Mouse (Mus musculus): Measurements from ENCODE around the gene Ctnna2. TPM values are rescaled to one million over a fixed set of nuclear protein-coding genes. Genes with fewer than 3 reads are reported as not detected.

The Ctnna2 gene
- polyA plus RNA-seq, 1 experiment from 2014 or later, result 7.2 TPM

GRCm38 (mm10) chr6:77783342-77783741 is 196.2 kb downstream of the Ctnna2 start:
- Histone ChIP-seq H3K4me1 (replicated peaks) (no peaks in the 10 kb centered on the region), H3K9ac (no peak overlapping the region), H3K9me3 (no peaks in the 10 kb centered on the region), H3K27me3 (replicated peaks) (no peaks in the 10 kb centered on the region), H3K27ac (no peak overlapping the region), H3K36me3 (no peaks in the 10 kb centered on the region), H3K4me3 (replicated peaks) (no peak overlapping the region), H3K4me2 (replicated peaks) (no peak overlapping the region)
- ATAC-seq, result no peak
- 70% methylated on average over 3 of the region's 3 CpGs for WGBS

DNA sequence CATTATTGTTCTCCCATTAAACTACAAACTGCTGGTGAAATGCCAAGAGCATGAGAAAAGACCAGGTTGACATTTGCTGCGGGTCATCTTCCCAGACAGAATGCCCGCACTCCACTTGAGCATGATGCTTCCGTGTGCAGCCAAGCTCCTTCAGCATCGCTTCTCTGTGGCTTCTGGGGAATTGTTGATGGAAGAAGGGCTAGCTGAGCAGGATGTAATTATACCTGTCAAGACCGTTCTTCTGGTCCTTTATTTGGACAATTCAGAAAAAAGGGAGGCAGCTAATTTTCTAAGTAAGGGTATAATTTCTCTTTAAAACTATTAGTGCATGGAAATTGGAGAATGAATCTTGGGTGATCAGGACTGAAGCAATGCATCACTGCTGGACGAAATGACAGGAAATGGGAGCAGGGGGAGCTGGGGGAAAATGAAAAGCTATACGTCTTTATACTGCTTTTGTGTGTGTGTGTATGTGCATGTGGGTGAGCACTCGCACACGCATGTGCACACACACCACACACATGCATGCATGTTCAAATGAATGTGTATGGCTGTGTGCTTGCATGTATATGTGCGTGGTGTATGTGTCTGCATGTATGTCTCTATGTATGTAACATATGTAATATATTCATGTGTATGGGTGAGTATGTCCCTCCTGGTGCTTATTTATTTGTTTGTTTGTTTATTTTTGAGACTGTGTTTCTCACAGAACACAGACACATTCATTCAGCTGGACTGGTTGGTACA is 211.0 kb downstream of the Ctnna2 start:
- no peak overlapping the region for H3K4me2 ChIP-seq (replicated peaks)
- 81% methylated on average over 10 of the region's 10 CpGs for WGBS
- H3K9me3 ChIP-seq, result no peaks in the 10 kb centered on the region
- no peaks in the 10 kb centered on the region for H3K27me3 ChIP-seq (replicated peaks)
- no peak for ATAC-seq
- H3K27ac ChIP-seq, result no peak overlapping the region
- H3K36me3 ChIP-seq, result no peaks in the 10 kb centered on the region
- no peak overlapping the region for H3K4me3 ChIP-seq (replicated peaks)
- H3K4me1 ChIP-seq (replicated peaks), result no peaks in the 10 kb centered on the region
- H3K9ac ChIP-seq, result no peak overlapping the region

DNA sequence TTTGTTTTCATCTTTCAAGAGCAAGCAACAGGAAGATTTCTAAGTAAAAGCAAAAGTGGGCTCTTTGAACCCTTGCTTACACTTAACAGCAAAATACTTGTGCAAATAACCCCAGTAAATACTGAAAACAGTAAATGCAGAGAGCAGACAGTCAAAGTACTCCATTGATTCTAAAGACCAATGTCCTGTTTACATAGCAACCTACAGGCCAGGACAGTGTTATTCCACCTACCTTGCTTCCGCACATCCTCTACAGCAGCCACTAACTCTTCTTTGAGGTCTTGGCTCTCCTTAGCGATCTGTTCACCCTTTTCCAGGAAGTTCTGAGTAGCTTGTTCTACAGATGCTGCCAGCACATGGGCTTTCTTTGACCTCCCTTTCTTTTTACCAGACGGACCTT is 221.3 kb downstream of the Ctnna2 start:
- H3K27ac ChIP-seq, result no peak overlapping the region
- no peak overlapping the region for H3K4me2 ChIP-seq (replicated peaks)
- H3K27me3 ChIP-seq (replicated peaks), result no peaks in the 10 kb centered on the region
- no peaks in the 10 kb centered on the region for H3K36me3 ChIP-seq
- H3K4me3 ChIP-seq (replicated peaks), result no peak overlapping the region
- no peaks in the 10 kb centered on the region for H3K4me1 ChIP-seq (replicated peaks)
- H3K9me3 ChIP-seq, result no peaks in the 10 kb centered on the region
- ATAC-seq, result no peak
- no peak overlapping the region for H3K9ac ChIP-seq
- WGBS, result 75% methylated on average over 3 of the region's 3 CpGs

DNA sequence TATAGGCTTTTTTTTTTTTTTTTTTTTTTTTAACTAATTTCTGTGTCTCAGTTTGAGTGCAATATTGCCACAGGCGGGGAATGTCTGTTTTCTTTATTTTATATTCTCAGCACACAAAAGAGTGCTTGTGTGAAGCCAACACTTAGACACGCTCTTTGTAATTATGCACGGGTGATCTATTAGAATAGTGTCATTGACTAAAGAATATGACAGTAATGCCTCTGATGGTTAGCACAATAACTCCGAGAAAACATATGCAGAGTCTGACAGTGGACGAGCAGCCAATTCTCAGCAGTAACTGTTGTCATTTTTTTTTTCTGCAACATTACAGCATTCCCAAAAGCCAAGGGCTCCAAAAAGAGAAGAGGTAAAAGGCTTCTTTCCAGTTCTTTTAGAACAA is 234.1 kb downstream of the Ctnna2 start:
- Histone ChIP-seq H3K4me3 (replicated peaks) (no peak overlapping the region), H3K9ac (no peak overlapping the region), H3K27me3 (replicated peaks) (no peaks in the 10 kb centered on the region), H3K36me3 (no peaks in the 10 kb centered on the region), H3K4me1 (replicated peaks) (no peaks in the 10 kb centered on the region), H3K9me3 (no peaks in the 10 kb centered on the region), H3K27ac (no peak overlapping the region), H3K4me2 (replicated peaks) (no peak overlapping the region)
- ATAC-seq, result no peak
- 86% methylated on average over 5 of the region's 5 CpGs for WGBS

DNA sequence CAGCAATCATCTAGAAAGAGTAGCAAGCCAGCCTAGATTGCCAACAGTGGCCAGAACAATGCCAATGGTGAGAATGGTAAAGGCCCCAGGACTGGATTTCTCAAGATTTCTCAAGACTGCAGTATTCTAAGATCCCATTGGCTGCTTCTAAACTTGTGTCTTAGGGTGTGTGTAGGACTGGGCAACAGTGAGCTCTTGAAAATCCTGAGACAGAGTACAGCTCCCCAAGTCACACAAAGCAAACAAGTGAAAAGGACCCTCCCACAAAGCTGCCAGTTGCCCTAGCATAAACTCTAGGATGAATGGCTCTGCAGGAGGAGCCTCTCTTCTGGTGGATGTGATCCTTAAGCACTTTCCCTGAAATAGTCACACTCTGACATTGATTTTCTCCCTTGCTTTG is 235.8 kb downstream of the Ctnna2 start:
- Histone ChIP-seq H3K9ac (no peak overlapping the region), H3K27ac (no peak overlapping the region), H3K9me3 (no peaks in the 10 kb centered on the region), H3K4me2 (replicated peaks) (no peak overlapping the region), H3K4me3 (replicated peaks) (no peak overlapping the region), H3K27me3 (replicated peaks) (no peaks in the 10 kb centered on the region), H3K4me1 (replicated peaks) (no peaks in the 10 kb centered on the region), H3K36me3 (no peaks in the 10 kb centered on the region)
- no peak for ATAC-seq

- Histone ChIP-seq H3K4me2 (replicated peaks) (no peak overlapping the region), H3K4me3 (replicated peaks) (no peak overlapping the region), H3K4me1 (replicated peaks) (no peaks in the 10 kb centered on the region), H3K27me3 (replicated peaks) (no peaks in the 10 kb centered on the region), H3K36me3 (no peaks in the 10 kb centered on the region), H3K9ac (no peak overlapping the region), H3K27ac (no peak overlapping the region), H3K9me3 (no peaks in the 10 kb centered on the region)
- WGBS, result 62% methylated on average over 1 of the region's 1 CpGs
- ATAC-seq, result no peak
Measured at GRCm38 (mm10) chr6:77742988-77743387, 236.5 kb downstream of the Ctnna2 start.

DNA sequence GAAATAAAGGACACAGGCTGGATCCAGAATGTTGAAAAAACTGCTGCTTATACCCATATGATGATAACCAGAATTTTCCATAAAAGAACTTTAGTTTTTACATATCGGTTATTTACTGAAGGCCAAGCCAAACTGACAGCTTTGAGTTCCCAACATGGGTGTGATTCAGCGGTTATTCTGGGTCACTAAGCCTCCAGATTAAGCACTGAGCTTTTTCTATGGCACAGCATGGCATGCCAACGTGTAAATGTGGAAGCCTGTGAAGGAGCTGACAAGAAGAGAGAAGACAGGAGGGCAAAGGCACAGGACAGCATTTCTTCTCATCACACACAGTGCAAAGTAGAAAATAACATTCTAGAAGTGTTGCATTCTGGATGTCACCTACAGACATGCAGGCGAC is 240.9 kb downstream of the Ctnna2 start:
- H3K27ac ChIP-seq, result no peak overlapping the region
- no peaks in the 10 kb centered on the region for H3K27me3 ChIP-seq (replicated peaks)
- H3K9me3 ChIP-seq, result no peaks in the 10 kb centered on the region
- H3K4me1 ChIP-seq (replicated peaks), result no peaks in the 10 kb centered on the region
- no peak overlapping the region for H3K9ac ChIP-seq
- WGBS, result 78% methylated on average over 4 of the region's 4 CpGs
- no peak overlapping the region for H3K4me2 ChIP-seq (replicated peaks)
- H3K4me3 ChIP-seq (replicated peaks), result no peak overlapping the region
- H3K36me3 ChIP-seq, result no peaks in the 10 kb centered on the region
- no peak for ATAC-seq

GRCm38 (mm10) chr6:77724952-77725299 is 254.6 kb downstream of the Ctnna2 start:
- H3K4me3 ChIP-seq (replicated peaks), result no peak overlapping the region
- no peak overlapping the region for H3K9ac ChIP-seq
- no peak overlapping the region for H3K4me2 ChIP-seq (replicated peaks)
- H3K27ac ChIP-seq, result no peak overlapping the region
- no peaks in the 10 kb centered on the region for H3K27me3 ChIP-seq (replicated peaks)
- no peaks in the 10 kb centered on the region for H3K9me3 ChIP-seq
- H3K4me1 ChIP-seq (replicated peaks), result no peaks in the 10 kb centered on the region
- ATAC-seq, result no peak
- WGBS, result 46% methylated on average over 2 of the region's 2 CpGs
- H3K36me3 ChIP-seq, result no peaks in the 10 kb centered on the region

DNA sequence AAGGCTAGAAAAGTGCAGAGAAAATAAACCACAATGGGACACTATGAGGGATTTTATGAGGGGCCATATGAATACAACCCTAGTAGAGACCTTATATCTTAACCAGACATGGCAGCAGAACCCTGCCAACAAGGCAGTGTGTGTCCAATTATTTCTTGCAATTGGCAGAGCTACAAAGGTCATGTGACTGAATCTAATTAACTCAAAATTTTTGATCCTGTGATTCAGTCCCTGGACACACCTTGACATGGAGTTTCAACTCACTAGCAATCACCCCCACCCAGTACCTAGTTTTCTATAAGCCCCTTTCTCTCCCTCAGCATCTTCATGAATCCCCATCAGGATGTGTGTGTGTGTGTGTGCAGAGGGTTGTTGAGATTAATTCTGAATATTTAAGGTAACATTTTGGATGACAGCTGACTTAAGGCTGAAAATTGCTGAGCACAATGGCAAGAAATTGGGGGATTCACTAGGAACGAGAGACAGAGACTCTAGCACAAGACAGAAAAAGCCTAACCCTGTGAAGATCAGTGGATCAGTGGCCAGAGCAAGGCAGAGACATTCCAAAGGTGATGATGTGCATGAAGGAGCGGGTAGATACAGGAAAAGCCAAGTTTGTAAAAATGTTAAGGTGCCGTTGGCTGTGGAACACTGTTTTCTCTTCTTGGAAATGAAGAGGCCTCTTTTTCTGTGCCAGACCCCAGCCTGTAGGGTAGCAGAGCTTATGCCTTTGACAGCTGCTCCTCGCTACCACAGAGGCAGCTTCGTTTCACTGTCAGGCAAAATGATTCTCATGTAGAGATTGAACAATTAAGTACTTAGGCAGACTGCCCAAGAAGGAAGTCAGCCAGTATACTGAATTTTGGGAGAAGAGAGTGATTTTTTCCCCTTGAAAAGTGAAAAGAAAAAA is 255.2 kb downstream of the Ctnna2 start:
- H3K27ac ChIP-seq, result no peak overlapping the region
- H3K27me3 ChIP-seq (replicated peaks), result no peaks in the 10 kb centered on the region
- no peaks in the 10 kb centered on the region for H3K4me1 ChIP-seq (replicated peaks)
- H3K4me2 ChIP-seq (replicated peaks), result no peak overlapping the region
- no peak overlapping the region for H3K4me3 ChIP-seq (replicated peaks)
- H3K9me3 ChIP-seq, result no peaks in the 10 kb centered on the region
- 57% methylated on average over 5 of the region's 5 CpGs for WGBS
- ATAC-seq, result no peak
- no peaks in the 10 kb centered on the region for H3K36me3 ChIP-seq
- H3K9ac ChIP-seq, result no peak overlapping the region

DNA sequence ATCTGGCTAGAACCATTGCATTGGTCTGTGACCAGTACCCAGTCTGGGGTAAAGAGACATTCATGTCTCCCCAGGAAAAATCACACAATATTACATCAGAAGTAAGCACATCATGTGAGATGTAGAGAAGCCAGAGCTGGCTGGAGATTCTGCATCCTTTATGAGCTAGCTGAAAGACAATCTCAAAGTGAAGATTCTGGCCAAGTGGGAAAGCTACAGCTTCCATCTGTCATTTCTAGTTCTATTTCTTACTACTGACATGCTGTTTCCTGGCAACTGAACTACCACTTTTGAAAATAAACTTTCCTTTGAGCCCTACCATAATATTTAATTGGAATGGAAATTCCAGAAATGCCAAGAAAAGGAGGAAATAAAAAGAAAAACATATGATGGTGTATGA is 285.4 kb downstream of the Ctnna2 start:
- H3K27me3 ChIP-seq (replicated peaks), result no peaks in the 10 kb centered on the region
- no peak overlapping the region for H3K9ac ChIP-seq
- no peaks in the 10 kb centered on the region for H3K9me3 ChIP-seq
- no peak overlapping the region for H3K27ac ChIP-seq
- H3K4me2 ChIP-seq (replicated peaks), result no peak overlapping the region
- no peak overlapping the region for H3K4me3 ChIP-seq (replicated peaks)
- no peaks in the 10 kb centered on the region for H3K4me1 ChIP-seq (replicated peaks)
- no peaks in the 10 kb centered on the region for H3K36me3 ChIP-seq
- no peak for ATAC-seq

- 33% methylated on average over 1 of the region's 1 CpGs for WGBS
- ATAC-seq, result peak; percentile 55; the same call in 1 of the 2 replicates
- H3K27me3 ChIP-seq (replicated peaks), result no peaks in the 10 kb centered on the region
- H3K27ac ChIP-seq, result no peak overlapping the region
- no peak overlapping the region for H3K4me3 ChIP-seq (replicated peaks)
- no peak overlapping the region for H3K4me2 ChIP-seq (replicated peaks)
- no peaks in the 10 kb centered on the region for H3K36me3 ChIP-seq
- H3K4me1 ChIP-seq (replicated peaks), result no peaks in the 10 kb centered on the region
- no peaks in the 10 kb centered on the region for H3K9me3 ChIP-seq
- H3K9ac ChIP-seq, result no peak overlapping the region
Measured at GRCm38 (mm10) chr6:77687173-77687572, 292.3 kb downstream of the Ctnna2 start.

GRCm38 (mm10) chr6:77650127-77650526 is 329.4 kb downstream of the Ctnna2 start:
- no peaks in the 10 kb centered on the region for H3K27me3 ChIP-seq (replicated peaks)
- no peak overlapping the region for H3K4me2 ChIP-seq (replicated peaks)
- no peaks in the 10 kb centered on the region for H3K36me3 ChIP-seq
- no peaks in the 10 kb centered on the region for H3K9me3 ChIP-seq
- no peaks in the 10 kb centered on the region for H3K4me1 ChIP-seq (replicated peaks)
- no peak overlapping the region for H3K9ac ChIP-seq
- no peak for ATAC-seq
- no peak overlapping the region for H3K27ac ChIP-seq
- no peak overlapping the region for H3K4me3 ChIP-seq (replicated peaks)
- WGBS, result 8% methylated on average over 6 of the region's 6 CpGs

DNA sequence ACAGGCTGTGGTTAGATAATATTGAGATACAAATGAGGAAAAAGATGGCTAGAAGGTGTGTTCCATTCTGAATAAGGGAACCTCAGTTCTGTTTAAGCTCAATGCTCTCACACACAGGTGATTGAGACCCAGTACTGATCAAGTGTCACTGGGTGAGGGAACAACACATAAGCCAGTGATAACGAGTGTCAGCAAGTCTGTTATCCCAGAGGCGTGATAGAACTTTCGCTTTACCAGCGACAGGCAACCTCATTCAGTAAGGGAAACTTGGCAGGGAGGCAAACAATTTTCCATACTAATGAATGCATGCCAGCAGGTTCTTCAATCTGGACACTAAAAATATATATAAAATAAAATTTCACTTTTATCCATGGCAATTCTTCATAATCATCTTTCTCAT is 334.9 kb downstream of the Ctnna2 start:
- H3K4me2 ChIP-seq (replicated peaks), result no peak overlapping the region
- 73% methylated on average over 4 of the region's 4 CpGs for WGBS
- ATAC-seq, result no peak

More for the DNA sequence above, 334.9 kb downstream of the Ctnna2 start:
- no peak overlapping the region for H3K9ac ChIP-seq
- H3K4me1 ChIP-seq (replicated peaks), result no peaks in the 10 kb centered on the region
- H3K36me3 ChIP-seq, result no peaks in the 10 kb centered on the region
- H3K4me3 ChIP-seq (replicated peaks), result no peak overlapping the region
- no peak overlapping the region for H3K27ac ChIP-seq
- H3K27me3 ChIP-seq (replicated peaks), result no peaks in the 10 kb centered on the region
- no peaks in the 10 kb centered on the region for H3K9me3 ChIP-seq
